Mouse (Mus musculus) CD4-positive, CD25-positive, alpha-beta regulatory T cell, adult 9 weeks (primary cell): ENCODE results near the gene Zmynd12. TPM values are rescaled to one million over a fixed set of nuclear protein-coding genes. Genes with fewer than 3 reads are reported as not detected.

Experiments used
- polyA plus RNA-seq: library from polyadenylated mRNA; unstranded; fragments of 100-300 nt; shearing (Covaris generic); gene quantifications from one replicate; pipeline ENCODE4 v1.2.1, GENCODE M21; 2017

Gene Zmynd12
- 0.62 TPM for polyA plus RNA-seq

DNA sequence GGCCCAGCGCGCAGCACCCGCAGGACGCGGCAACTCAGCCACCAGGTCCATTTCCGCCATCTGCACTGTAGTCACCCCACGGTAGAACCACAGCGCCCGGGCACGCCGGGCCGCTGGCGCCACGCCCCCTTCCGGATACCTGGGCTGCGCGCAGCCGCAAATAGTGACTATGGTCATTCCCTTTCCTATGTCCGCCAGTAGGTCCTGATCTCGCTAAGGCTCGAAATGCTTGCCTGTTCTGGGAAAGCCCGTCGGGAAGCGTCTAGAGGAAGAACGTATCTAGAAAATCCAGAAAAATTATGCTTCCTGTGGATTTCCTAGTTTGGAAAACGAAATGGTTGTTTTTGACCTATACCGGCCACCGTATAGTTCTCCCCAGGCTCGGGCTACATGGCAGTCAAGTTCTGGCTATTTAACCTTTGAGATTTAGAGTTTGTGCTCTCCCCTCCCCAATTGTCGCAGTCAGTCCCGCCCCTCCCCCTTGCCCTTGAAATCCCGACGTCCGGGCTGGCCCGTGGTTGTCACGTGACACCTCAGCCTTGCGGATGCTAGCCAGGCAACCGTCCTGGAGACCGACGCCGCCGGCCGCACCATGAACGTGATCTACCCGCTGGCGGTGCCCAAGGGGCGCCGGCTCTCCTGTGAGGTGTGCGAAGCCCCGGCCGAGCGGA lies at the start of gene Zmynd12, which contains the start of gene Ppcs:
TSS of gene Zmynd12 (plus strand) at position 521 of the 671 bp plus-strand sequence.
TSS of gene Ppcs (minus strand) at position 127 of the 671 bp plus-strand sequence.

DNA sequence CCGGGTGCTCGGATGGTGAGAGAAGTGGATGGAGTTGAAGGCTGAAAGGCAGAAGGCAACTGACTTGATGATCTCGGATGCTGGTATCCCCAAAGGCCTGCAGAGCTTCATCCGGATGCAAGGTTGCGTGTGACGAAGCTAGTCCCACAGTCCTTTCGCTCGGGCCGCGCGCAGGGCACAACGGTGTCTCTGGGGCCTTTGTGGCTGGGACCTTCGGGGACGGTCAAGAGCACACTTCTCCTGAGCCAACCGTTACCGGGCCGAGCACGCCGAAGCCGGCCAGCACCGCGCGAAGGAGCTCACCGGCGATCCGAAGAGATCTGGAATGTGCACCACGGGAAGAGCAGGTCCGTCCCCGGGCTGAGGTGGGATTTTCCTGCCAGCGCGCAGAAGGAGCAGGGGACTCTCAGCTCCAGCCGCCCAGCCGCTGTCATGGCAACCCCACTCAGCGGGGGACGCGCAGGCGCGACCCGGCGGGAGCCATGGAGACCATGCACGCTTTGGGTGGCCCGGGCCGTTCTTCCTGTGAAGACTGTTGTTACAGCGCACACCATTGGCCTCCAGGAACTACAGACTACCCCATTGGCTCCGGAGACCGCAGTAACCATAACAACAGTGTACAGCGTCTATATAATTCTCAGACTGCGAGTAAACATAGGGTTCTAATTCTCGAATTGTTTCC lies 7.4 kb upstream of the Zmynd12 start, which contains the start of gene Ccdc30:
TSS of gene Ccdc30 (minus strand) at position 450 of the 682 bp plus-strand sequence.

DNA sequence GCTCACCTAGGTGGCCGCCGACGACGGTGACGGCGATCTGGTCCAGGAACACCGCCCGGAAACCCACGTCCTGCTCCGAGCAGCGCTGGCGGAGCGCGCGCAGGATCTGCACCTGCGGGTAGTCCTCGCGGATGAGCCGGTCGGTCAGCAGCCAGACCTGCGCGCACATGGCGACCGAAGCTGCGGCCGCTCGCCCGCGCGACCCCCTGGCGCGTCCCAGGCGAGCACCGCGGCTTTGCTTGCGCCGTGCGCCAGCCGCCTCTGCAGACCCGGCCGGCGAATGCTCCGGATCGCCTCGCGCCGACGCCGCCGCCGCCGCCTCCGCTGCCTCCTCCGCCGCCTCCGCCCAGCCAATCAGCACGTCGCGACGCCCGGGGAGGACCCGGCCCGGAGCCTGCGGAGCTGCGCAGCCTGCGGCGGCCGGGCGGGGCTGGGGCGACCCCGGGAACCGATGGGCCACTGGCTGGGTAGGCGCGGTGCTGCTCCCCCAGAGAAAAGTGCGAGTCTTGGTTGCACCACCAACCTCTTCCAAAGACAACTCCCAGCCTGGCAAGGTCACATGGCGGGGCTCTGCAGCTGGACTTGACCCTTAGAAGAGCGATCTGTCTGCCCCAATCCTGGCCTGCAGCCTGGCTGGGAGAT lies 69.8 kb downstream of the Zmynd12 start, which contains the start of gene Rimkla:
TSS of gene Rimkla (minus strand) at position 338 of the 642 bp plus-strand sequence.

Other genes starting within 250 kb of the Zmynd12 start
- 3.6 TPM for gene Zfp691, start 248.6 kb upstream of the Zmynd12 start, polyA plus RNA-seq
- gene Ermap, start 232.8 kb upstream of the Zmynd12 start, polyA plus RNA-seq, result 0.68 TPM
- 71.6 TPM for gene Svbp, start 227.5 kb upstream of the Zmynd12 start, polyA plus RNA-seq
- 0.35 TPM for gene Tmem269, start 204.6 kb upstream of the Zmynd12 start, polyA plus RNA-seq
- gene AU022252, start 190.1 kb upstream of the Zmynd12 start, polyA plus RNA-seq, result 22.8 TPM
- 1.9 TPM for gene P3h1, start 189.9 kb upstream of the Zmynd12 start, polyA plus RNA-seq
- gene Cldn19, start 167.4 kb upstream of the Zmynd12 start, polyA plus RNA-seq, result not detected
- gene Ybx1, start 128.2 kb upstream of the Zmynd12 start, polyA plus RNA-seq, result 57.1 TPM
- gene Ppih, start 102.3 kb upstream of the Zmynd12 start, polyA plus RNA-seq, result 49.7 TPM
- 15.1 TPM for gene Ccdc30, start 7.3 kb upstream of the Zmynd12 start, polyA plus RNA-seq
- gene Ppcs, start 394 bp upstream of the Zmynd12 start, polyA plus RNA-seq, result 48.4 TPM
- 0.15 TPM for gene Rimkla, start 69.8 kb downstream of the Zmynd12 start, polyA plus RNA-seq
- gene Foxj3, start 114.2 kb downstream of the Zmynd12 start, polyA plus RNA-seq, result 11.4 TPM
- 1.4 TPM for gene Frg2f1, start 116.7 kb downstream of the Zmynd12 start, polyA plus RNA-seq
- not detected for gene Guca2a, start 214.9 kb downstream of the Zmynd12 start, polyA plus RNA-seq
- gene Guca2b, start 236.1 kb downstream of the Zmynd12 start, polyA plus RNA-seq, result not detected